Mouse (Mus musculus) liver, embryonic 14.5 days (tissue): ENCODE measurements around the gene Ppig.

Experiments used
- CTCF ChIP-seq: IDR thresholded peaks from 2 replicates; pipeline ENCODE4 v1.5.1; 2016; ENCODE audit warnings: antibody characterized with exemption, low read depth, control low read depth
- EP300 ChIP-seq: IDR thresholded peaks from 2 replicates; pipeline ENCODE4 v1.6.1; 2016; ENCODE audit warnings: antibody characterized with exemption, low read depth

DNA sequence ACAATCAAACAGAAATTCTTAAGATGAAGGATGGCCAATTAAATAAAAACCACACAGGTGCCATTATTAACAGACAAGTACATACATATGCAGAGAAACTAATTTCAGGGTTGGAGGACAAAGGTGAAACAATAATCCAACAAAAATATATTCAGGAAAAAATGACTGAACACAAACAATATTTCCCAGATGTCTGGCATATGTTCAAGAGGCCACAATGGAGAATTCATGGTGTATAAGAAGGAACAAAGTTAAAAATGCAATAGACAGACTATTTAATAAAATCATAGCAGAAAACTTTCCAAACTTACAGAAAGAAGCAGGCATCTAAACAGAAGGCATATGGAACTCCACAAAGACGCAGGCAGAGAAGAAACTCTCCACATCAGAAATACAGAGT, 42.4 kb downstream of the Ppig start:
- TF ChIP-seq CTCF: no peak
- TF ChIP-seq EP300: no peak
